Mouse (Mus musculus) kidney, postnatal 0 days (tissue): Measurements from ENCODE around the gene Ap5b1. TPM values are rescaled to one million over a fixed set of nuclear protein-coding genes. Genes with fewer than 3 reads are reported as not detected.

Experiments
- ATAC-seq: fragments of 200-750 bp; cut with Nextera tagmentation; replicated peaks from 2 replicates; pipeline ENCODE4 v1.8.0; 2017; ENCODE audit warnings: low read depth, moderate number of reproducible peaks, moderate TSS enrichment, moderate library complexity; ENCODE audit not compliant: low FRiP score
- DNase-seq: peaks from one replicate; pipeline ENCODE4 v3.0.0-alpha.2; 2016; ENCODE audit warnings: low spot score
- H3K27ac ChIP-seq: fragments of 300-500 bp; sonication (generic); 2 replicates; pipeline ENCODE4 v1.5.1; 2014; ENCODE audit warnings: mild to moderate bottlenecking
- H3K27me3 ChIP-seq: fragments of 300-500 bp; sonication (generic); 2 replicates; pipeline ENCODE4 v1.6.1; 2014; ENCODE audit warnings: low read length, mixed read lengths; ENCODE audit not compliant: insufficient read depth
- H3K36me3 ChIP-seq: fragments of 300-500 bp; sonication (generic); 2 replicates; pipeline ENCODE4 v1.6.1; 2014; ENCODE audit warnings: low read length, mixed read lengths; ENCODE audit not compliant: insufficient read depth
- H3K4me1 ChIP-seq: fragments of 300-500 bp; sonication (generic); replicated peaks from 2 replicates; pipeline ENCODE4 v1.6.1; 2014; ENCODE audit warnings: antibody characterized with exemption, low read length, mixed read lengths; ENCODE audit not compliant: insufficient read depth
- H3K4me2 ChIP-seq: fragments of 300-500 bp; sonication (generic); 2 replicates; pipeline ENCODE4 v1.6.1; 2014; ENCODE audit warnings: mild to moderate bottlenecking, low read length, moderate library complexity, mixed read lengths
- H3K4me3 ChIP-seq: fragments of 300-500 bp; sonication (generic); replicated peaks from 2 replicates; pipeline ENCODE4 v1.5.1; 2014; ENCODE audit warnings: low read depth, low read length
- H3K9ac ChIP-seq: fragments of 300-500 bp; sonication (generic); 2 replicates; pipeline ENCODE4 v1.6.1; 2014; ENCODE audit warnings: low read depth, low read length
- H3K9me3 ChIP-seq: fragments of 300-500 bp; sonication (generic); replicated peaks from 2 replicates; pipeline ENCODE4 v1.6.1; 2016; ENCODE audit warnings: low read length, inconsistent platforms, mixed read lengths
- CTCF ChIP-seq: IDR thresholded peaks from 2 replicates; pipeline ENCODE4 v1.5.1; 2016; ENCODE audit warnings: antibody characterized with exemption, low read depth, mild to moderate bottlenecking, moderate library complexity
- WGBS: fragments of 180-500 bp; shearing (Covaris S2); extraction: QIAGEN DNeasy Blood & Tissue Kit; methylation state at CpG from one replicate; pipeline ENCODE4 v1.1.7; 2014; 5-methylcytosine and 5-hydroxymethylcytosine counted together
- polyA plus RNA-seq: library from polyadenylated mRNA; unstranded; fragments of >200 nt; fragmentation: Nextera tagmentation; extraction: Ambion mirVana; gene quantifications from 2 replicates; pipeline ENCODE4 v1.2.1, GENCODE M21; 2015

The Ap5b1 gene
- polyA plus RNA-seq = 7.1 and 7.2 TPM in 2 replicates

- WGBS = under 1% methylated on average over 96 of the region's 102 CpGs
- Histone ChIP-seq H3K9me3 (no peaks in the 10 kb centered on the region), H3K9ac (peak within 1 kb of the TSS; percentile 73), H3K4me1 (peaks cover 17% of the 10 kb centered on the region; the same call in 1 of the 2 replicates), H3K4me2 (peak within 1 kb of the TSS; percentile 97), H3K27ac (peak within 1 kb of the TSS; percentile 85), H3K36me3 (0 out of 2 replicates have a peak, but pooled peaks cover 8% of the 10 kb centered on the region), H3K27me3 (no peaks in the 10 kb centered on the region), H3K4me3 (peak within 1 kb of the TSS; percentile 67)
- peak; percentile 97 for TF ChIP-seq CTCF
- ATAC-seq = peak; percentile 77
- DNase-seq = peak; percentile 94
Measured at GRCm38 (mm10) chr19:5567534-5568469, at the start of gene Ap5b1. Ap5b1 (plus strand) TSS chr19:5568025.

- H3K4me2 ChIP-seq = no peak overlapping the region
- H3K27ac ChIP-seq = no peak overlapping the region
- no peaks in the 10 kb centered on the region for H3K27me3 ChIP-seq
- H3K4me3 ChIP-seq = no peak overlapping the region
- TF ChIP-seq CTCF = no peak
- no peak; the same call in 1 of the 2 replicates for ATAC-seq
- WGBS = 92% methylated on average over 3 of the region's 3 CpGs
- no peaks in the 10 kb centered on the region for H3K36me3 ChIP-seq
- H3K9ac ChIP-seq = no peak overlapping the region
- no peaks in the 10 kb centered on the region for H3K4me1 ChIP-seq
- H3K9me3 ChIP-seq = no peaks in the 10 kb centered on the region
- DNase-seq = no peak
Measured at GRCm38 (mm10) chr19:5518721-5519120, 49.1 kb upstream of the Ap5b1 start.

- Histone ChIP-seq H3K4me1 (no peaks in the 10 kb centered on the region), H3K9ac (no peak overlapping the region), H3K4me2 (no peak overlapping the region), H3K27ac (no peak overlapping the region), H3K4me3 (no peak overlapping the region), H3K9me3 (no peaks in the 10 kb centered on the region), H3K27me3 (no peaks in the 10 kb centered on the region), H3K36me3 (no peaks in the 10 kb centered on the region)
- WGBS = 59% methylated on average over 5 of the region's 5 CpGs
- TF ChIP-seq CTCF = no peak
- DNase-seq (no peak), ATAC-seq (no peak)
Measured at GRCm38 (mm10) chr19:5525204-5525603, 42.6 kb upstream of the Ap5b1 start.

GRCm38 (mm10) chr19:5529325-5530137, 38.3 kb upstream of the Ap5b1 start:
- Histone ChIP-seq H3K27me3 (no peaks in the 10 kb centered on the region), H3K4me3 (peak overlapping the region; percentile 1; the same call in 1 of the 2 replicates), H3K36me3 (no peaks in the 10 kb centered on the region), H3K9ac (peak overlapping the region; percentile 23; the same call in 1 of the 2 replicates), H3K4me2 (peak overlapping the region; percentile 48), H3K4me1 (no peaks in the 10 kb centered on the region), H3K9me3 (no peaks in the 10 kb centered on the region), H3K27ac (peak overlapping the region; percentile 83)
- WGBS = 10% methylated on average over 20 of the region's 20 CpGs
- ATAC-seq = peak; percentile 97
- TF ChIP-seq CTCF = peak; percentile 100
- peak; percentile 97 for DNase-seq

- TF ChIP-seq CTCF = no peak
- H3K9ac ChIP-seq = 0 out of 2 replicates have a peak overlapping the region, but pooled peaks have one; percentile 23
- H3K4me2 ChIP-seq = peak overlapping the region; percentile 48
- DNase-seq (no peak), ATAC-seq (no peak)
- no peaks in the 10 kb centered on the region for H3K36me3 ChIP-seq
- H3K4me3 ChIP-seq = no peak overlapping the region
- H3K4me1 ChIP-seq = no peaks in the 10 kb centered on the region
- no peaks in the 10 kb centered on the region for H3K9me3 ChIP-seq
- no peaks in the 10 kb centered on the region for H3K27me3 ChIP-seq
- 53% methylated on average over 7 of the region's 7 CpGs for WGBS
- peak overlapping the region; percentile 83 for H3K27ac ChIP-seq
Measured at GRCm38 (mm10) chr19:5530138-5530524, 37.7 kb upstream of the Ap5b1 start.

- Histone ChIP-seq H3K27me3 (no peaks in the 10 kb centered on the region), H3K4me1 (no peaks in the 10 kb centered on the region), H3K4me3 (no peak overlapping the region), H3K27ac (no peak overlapping the region), H3K36me3 (no peaks in the 10 kb centered on the region), H3K9ac (no peak overlapping the region), H3K4me2 (no peak overlapping the region), H3K9me3 (no peaks in the 10 kb centered on the region)
- ATAC-seq = no peak
- DNase-seq = no peak
- TF ChIP-seq CTCF = no peak
- 63% methylated on average over 8 of the region's 8 CpGs for WGBS
Measured at GRCm38 (mm10) chr19:5532520-5532919, 35.3 kb upstream of the Ap5b1 start.
